Mouse (Mus musculus): ENCODE data around the gene Tmem39a. TPM values are rescaled to one million over a fixed set of nuclear protein-coding genes. Genes with fewer than 3 reads are reported as not detected.

Tmem39a gene
- polyA plus RNA-seq (2016; fragmentation: Nextera tagmentation; extraction: Ambion mirVana), result 76.1 and 105 TPM in 2 replicates

DNA sequence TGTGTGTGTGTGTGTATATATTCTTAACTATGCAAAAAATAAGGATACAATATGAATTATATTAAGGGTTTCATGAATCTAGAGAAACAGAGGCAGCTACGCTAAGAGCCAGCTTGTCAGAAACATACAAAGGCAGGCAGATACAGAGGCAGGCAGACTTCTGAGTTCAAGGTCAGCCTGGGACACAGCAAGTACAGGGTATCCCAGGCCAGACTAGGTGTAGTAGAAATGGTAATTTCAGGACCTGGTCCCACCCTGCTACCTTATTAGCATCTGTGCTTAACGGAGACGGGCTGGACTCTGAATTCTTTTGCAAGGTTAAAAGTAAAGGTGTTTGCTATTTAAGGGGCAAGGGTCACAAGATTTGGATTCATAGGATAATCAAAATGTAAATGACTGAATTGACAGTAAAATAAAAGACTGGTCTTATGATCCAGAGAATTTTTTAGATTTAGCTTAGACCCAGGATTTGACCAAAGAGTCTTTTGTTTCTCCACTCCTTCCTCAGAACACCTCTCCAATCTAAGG lies at the start of gene Tmem39a:
Tmem39a (plus strand) TSS at position 478 of the 528 bp plus-strand sequence.
- no peak within 1 kb of the TSS for H3K27ac ChIP-seq
- no peaks in the 10 kb centered on the region for H3K4me1 ChIP-seq
- WGBS, result 80% methylated on average over 3 of the region's 3 CpGs
- H3K27me3 ChIP-seq (ENCODE audit: insufficient read depth, poor library complexity, severe bottlenecking), result peaks cover 20% of the 10 kb centered on the region; the same call in 1 of the 2 replicates
- H3K4me3 ChIP-seq, result no peak within 1 kb of the TSS
- H3K36me3 ChIP-seq, result no peaks in the 10 kb centered on the region
- no peaks in the 10 kb centered on the region for H3K9me3 ChIP-seq
- no peak for DNase-seq (ENCODE audit: low spot score)

DNA sequence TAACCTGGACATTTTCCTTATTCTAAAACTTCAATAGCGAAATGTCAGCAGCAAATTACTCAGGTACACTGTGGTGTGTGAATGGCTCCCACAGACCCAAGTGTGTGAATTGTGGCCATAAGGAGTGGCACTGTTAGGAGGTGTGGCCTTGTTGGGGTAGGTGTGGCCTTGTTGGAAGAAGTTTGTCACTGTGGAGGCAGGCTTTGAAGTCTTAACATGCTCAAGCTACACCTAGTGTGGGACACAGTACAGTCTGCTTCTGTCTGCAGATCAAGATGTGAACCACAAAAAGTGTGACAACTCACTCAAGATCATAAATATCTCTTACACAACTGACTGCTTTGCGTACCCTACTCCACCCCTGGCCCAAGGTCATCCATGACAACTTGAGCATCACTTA lies 47.7 kb upstream of the Tmem39a start:
- H3K36me3 ChIP-seq, result peaks cover 71% of the 10 kb centered on the region
- H3K9me3 ChIP-seq, result no peaks in the 10 kb centered on the region
- 92% methylated on average over 2 of the region's 2 CpGs for WGBS
- no peak overlapping the region for H3K27ac ChIP-seq
- DNase-seq (ENCODE audit: low spot score), result no peak
- H3K4me3 ChIP-seq, result no peak overlapping the region
- no peaks in the 10 kb centered on the region for H3K27me3 ChIP-seq (ENCODE audit: insufficient read depth, poor library complexity, severe bottlenecking)
- no peaks in the 10 kb centered on the region for H3K4me1 ChIP-seq

DNA sequence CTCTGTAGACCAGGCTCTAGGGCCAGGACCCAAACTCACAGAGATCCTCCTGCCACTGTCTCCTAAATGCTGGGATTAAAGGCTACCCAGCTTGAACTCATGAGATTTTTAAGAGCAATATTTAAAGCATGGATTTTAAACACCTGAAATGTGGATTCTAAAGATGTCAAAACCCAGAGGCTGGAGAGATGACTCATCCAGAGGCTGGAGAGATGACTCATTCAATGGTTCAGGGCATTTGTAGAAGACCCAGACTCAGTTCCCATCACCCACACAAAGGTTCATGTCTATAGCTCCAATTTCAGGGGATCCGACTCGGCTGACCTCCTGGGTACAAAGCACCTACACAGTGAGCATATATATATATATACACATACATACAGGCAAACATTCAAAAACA lies 39.4 kb upstream of the Tmem39a start:
- Histone ChIP-seq H3K4me3 (no peak overlapping the region), H3K4me1 (peaks cover 15% of the 10 kb centered on the region; the same call in 1 of the 2 replicates), H3K27me3 (ENCODE audit: insufficient read depth, poor library complexity, severe bottlenecking) (no peaks in the 10 kb centered on the region), H3K27ac (no peak overlapping the region), H3K36me3 (peaks cover 30% of the 10 kb centered on the region), H3K9me3 (no peaks in the 10 kb centered on the region)
- no peak for DNase-seq (ENCODE audit: low spot score)
- WGBS, result 93% methylated on average over 2 of the region's 2 CpGs

DNA sequence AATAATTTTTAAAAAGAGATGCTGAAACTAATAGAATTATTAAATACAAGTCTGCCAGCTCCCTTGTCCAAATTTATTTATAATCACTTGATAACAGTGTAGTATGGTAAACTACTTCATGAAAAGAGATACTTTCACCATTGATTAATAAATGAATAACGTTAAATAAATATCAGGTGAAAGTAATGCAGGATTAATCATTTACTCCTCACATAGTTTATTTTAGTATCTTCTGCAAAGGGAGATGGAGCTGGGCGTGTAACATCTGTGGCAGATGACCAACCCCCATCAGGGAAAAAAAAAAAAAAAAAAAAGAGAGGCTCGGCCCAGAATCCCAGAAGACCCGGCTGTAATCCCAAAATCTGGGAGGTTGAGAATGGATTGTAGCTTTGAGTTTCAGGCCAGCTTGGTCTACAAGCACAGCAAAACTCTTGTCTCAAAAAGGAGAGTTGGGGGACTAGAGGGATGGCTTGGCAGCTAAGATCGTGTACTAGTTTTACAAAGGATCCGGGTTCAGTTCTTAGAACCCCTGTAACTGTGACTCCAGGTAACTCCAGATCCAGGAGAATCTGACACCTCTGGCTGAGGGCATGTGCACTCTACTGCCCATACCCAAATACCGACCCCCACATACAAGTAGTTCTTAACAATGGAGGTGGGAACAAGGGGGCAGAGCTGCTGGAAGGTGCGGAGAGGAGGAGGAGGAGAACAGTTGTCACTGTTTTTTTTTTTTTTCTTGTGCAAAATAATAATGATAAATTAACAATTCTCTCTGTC lies 37.1 kb upstream of the Tmem39a start:
- Histone ChIP-seq H3K4me1 (peaks cover 15% of the 10 kb centered on the region; the same call in 1 of the 2 replicates), H3K36me3 (peaks cover 39% of the 10 kb centered on the region), H3K27me3 (ENCODE audit: insufficient read depth, poor library complexity, severe bottlenecking) (no peaks in the 10 kb centered on the region), H3K27ac (peak overlapping the region; percentile 97; the same call in 1 of the 2 replicates), H3K9me3 (no peaks in the 10 kb centered on the region), H3K4me3 (peak overlapping the region; percentile 97)
- WGBS, result 32% methylated on average over 8 of the region's 8 CpGs
- DNase-seq (ENCODE audit: low spot score), result no peak

DNA sequence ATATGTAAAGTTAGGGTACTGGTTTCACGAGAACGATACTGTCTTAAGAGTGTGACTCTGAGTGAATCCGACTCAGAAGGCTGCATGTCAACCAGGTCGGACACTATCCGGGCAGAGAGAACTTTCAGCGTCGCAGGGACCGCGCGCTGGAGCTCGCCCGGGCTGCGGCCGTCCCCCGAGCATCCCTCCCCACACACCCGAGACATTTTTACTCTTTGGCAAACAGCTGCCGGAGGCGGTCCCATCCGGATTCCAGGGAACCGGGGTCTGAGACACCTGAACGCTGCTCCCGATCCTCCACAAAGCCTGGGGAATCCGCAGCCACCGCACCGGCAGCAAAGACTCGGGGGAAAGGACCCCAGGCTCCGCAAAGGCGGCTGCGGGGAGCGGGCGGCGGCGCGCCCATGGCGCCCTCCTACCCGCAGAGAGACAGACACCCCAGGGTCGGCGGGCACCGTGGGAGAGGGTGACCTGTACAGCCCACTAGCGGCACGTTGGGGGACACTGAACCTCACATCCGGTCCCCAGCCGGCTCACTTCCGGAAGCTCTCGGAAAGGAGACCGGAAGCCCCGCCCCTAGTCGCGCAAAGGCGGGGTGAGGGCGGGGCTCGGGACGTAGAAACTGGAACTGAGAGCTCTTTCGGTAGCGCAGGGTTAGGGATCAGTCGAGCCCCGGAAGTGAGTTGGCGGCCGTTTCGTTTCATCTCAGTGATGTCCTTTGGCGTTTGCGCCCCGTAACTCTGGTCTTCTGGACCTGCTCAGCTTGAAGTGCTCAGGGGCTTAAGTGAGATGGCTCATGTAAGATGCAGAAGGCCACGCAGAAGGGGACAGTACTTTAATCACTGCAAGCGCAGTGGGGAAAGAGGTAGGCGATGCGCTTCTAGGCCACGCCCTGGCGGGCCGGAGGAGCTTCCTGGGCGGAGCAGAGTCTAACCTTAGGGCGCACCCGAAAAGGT lies 36.1 kb upstream of the Tmem39a start, which contains the start of gene Timmdc1:
Timmdc1 (minus strand) TSS at position 535 of the 956 bp plus-strand sequence.
- peaks cover 40% of the 10 kb centered on the region for H3K36me3 ChIP-seq

DNA sequence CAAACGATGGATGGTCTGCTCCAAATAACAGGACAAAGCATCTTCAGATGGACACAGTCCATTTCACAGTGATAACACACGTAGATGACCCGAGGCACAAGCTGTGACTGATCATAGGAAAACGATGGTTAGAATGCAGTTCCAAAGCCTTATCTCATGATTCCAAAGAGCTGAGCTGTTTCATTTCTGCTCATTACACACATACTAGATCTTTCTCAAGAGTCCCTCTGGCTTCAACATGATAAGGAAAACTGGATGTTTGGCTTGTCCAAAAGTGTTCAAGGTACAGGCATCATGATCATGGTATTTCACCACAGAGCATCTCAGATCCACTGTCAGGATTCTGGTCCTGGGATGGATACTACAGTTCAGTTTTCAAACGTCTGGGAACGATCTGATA lies 32.2 kb upstream of the Tmem39a start:
- H3K36me3 ChIP-seq, result peaks cover 61% of the 10 kb centered on the region
- H3K27ac ChIP-seq, result no peak overlapping the region
- H3K27me3 ChIP-seq (ENCODE audit: insufficient read depth, poor library complexity, severe bottlenecking), result no peaks in the 10 kb centered on the region
- WGBS, result 79% methylated on average over 6 of the region's 6 CpGs
- H3K4me3 ChIP-seq, result no peak overlapping the region
- no peaks in the 10 kb centered on the region for H3K9me3 ChIP-seq
- peaks cover 11% of the 10 kb centered on the region; the same call in 1 of the 2 replicates for H3K4me1 ChIP-seq
- DNase-seq (ENCODE audit: low spot score), result no peak

More for the DNA sequence above, 36.1 kb upstream of the Tmem39a start, which contains the start of gene Timmdc1:
- Histone ChIP-seq H3K4me3 (peak within 1 kb of the TSS; percentile 97), H3K4me1 (peaks cover 15% of the 10 kb centered on the region; the same call in 1 of the 2 replicates), H3K9me3 (no peaks in the 10 kb centered on the region), H3K27ac (peak within 1 kb of the TSS; percentile 97), H3K27me3 (ENCODE audit: insufficient read depth, poor library complexity, severe bottlenecking) (no peaks in the 10 kb centered on the region)
- WGBS, result under 1% methylated on average over 73 of the region's 73 CpGs
- DNase-seq (ENCODE audit: low spot score), result peak; percentile 98

DNA sequence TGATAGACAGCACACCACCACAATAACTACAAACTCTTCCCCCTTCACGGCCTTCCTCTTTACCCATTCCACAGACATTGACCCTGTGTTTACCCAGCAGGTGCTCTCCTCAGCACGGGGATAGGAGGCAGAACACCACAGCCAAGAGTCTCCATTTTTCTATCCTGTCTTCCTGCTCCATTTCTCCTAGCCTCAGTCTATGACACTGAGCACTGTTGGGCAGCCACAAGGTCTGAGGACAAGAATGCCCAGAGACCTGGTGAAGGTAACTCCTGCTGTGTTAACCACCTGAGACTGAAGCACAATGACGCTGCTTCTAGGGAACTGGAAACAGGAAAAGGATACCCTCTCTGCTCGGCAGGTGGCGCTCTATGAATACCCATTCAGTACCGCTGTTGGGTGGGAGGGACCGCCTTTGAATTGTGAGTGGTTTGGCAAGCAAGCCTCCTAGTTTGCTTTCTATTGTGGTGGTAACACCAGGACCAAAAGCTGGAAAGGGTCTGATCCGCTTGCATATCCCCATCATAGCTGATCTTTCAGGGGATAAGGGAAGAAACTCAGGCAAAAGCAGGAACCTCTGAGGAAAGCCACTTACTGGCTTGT lies 21.9 kb upstream of the Tmem39a start:
- Histone ChIP-seq H3K9me3 (no peaks in the 10 kb centered on the region), H3K4me3 (no peak overlapping the region), H3K27me3 (ENCODE audit: insufficient read depth, poor library complexity, severe bottlenecking) (no peaks in the 10 kb centered on the region), H3K36me3 (peaks cover 72% of the 10 kb centered on the region), H3K27ac (no peak overlapping the region), H3K4me1 (no peaks in the 10 kb centered on the region)
- WGBS, result 48% methylated on average over 8 of the region's 8 CpGs
- peak; percentile 86 for DNase-seq (ENCODE audit: low spot score)

DNA sequence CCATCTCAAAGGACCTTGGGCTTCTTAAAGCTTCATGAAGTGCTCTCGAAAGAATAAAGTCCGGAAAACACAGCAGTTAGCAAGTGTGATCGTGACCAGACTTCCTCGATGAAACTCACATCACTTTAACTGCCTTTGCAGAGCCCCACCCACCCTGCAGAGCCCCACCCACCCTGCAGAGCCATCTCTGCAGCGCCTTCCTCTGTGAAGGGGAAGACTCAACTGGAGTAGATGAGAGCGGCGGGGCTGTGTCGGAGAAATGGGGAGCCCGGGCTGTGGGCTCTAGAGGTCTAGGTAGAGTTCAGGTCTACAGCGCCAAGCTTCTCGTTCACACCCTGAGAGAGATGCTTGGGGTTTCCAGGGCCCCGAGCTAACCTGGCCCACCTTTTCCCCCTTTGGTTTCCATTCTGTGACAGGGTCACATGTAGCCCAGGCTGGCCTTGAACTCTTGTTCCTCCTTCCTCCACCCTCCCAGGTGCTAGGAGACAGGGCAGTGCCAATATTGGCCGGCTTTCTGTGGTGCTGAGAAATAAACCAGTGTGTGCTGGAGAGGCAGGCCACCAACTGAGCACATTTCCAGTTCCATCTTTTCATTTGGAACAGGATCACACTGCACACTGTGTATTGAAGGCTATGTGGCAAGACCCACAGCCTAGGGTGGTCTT lies 19.6 kb upstream of the Tmem39a start:
- H3K36me3 ChIP-seq, result peaks cover 72% of the 10 kb centered on the region

DNA sequence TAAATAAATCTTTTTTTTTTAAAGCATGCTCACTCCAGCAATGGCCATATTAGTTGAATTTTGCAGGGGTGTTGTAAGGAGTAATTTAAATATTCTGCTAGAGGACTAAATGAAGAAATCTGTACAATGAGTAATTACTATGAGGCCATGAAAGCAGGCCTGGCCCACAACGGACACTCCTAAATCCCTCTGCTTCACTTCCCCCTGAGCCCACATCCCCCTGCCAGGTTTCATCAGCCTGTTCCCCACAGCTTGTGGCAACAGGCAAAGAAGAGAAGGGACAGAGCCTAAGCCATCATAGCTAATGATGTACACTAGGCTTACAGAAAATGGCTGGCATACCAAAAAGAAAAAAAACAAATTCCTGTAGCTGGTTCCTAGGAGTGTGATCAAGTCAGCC lies 10.5 kb upstream of the Tmem39a start:
- no peaks in the 10 kb centered on the region for H3K9me3 ChIP-seq
- no peak overlapping the region for H3K27ac ChIP-seq
- peaks cover 16% of the 10 kb centered on the region for H3K4me1 ChIP-seq
- H3K36me3 ChIP-seq, result peaks cover 48% of the 10 kb centered on the region
- H3K4me3 ChIP-seq, result no peak overlapping the region
- peaks cover 4% of the 10 kb centered on the region; the same call in 1 of the 2 replicates for H3K27me3 ChIP-seq (ENCODE audit: insufficient read depth, poor library complexity, severe bottlenecking)
- WGBS, result 93% methylated on average over 1 of the region's 1 CpGs
- no peak for DNase-seq (ENCODE audit: low spot score)

More for the DNA sequence above, 19.6 kb upstream of the Tmem39a start:
- H3K27me3 ChIP-seq (ENCODE audit: insufficient read depth, poor library complexity, severe bottlenecking), result no peaks in the 10 kb centered on the region
- H3K9me3 ChIP-seq, result no peaks in the 10 kb centered on the region
- no peak overlapping the region for H3K4me3 ChIP-seq
- H3K4me1 ChIP-seq, result no peaks in the 10 kb centered on the region
- DNase-seq (ENCODE audit: low spot score), result no peak
- H3K27ac ChIP-seq, result no peak overlapping the region
- 86% methylated on average over 13 of the region's 13 CpGs for WGBS

DNA sequence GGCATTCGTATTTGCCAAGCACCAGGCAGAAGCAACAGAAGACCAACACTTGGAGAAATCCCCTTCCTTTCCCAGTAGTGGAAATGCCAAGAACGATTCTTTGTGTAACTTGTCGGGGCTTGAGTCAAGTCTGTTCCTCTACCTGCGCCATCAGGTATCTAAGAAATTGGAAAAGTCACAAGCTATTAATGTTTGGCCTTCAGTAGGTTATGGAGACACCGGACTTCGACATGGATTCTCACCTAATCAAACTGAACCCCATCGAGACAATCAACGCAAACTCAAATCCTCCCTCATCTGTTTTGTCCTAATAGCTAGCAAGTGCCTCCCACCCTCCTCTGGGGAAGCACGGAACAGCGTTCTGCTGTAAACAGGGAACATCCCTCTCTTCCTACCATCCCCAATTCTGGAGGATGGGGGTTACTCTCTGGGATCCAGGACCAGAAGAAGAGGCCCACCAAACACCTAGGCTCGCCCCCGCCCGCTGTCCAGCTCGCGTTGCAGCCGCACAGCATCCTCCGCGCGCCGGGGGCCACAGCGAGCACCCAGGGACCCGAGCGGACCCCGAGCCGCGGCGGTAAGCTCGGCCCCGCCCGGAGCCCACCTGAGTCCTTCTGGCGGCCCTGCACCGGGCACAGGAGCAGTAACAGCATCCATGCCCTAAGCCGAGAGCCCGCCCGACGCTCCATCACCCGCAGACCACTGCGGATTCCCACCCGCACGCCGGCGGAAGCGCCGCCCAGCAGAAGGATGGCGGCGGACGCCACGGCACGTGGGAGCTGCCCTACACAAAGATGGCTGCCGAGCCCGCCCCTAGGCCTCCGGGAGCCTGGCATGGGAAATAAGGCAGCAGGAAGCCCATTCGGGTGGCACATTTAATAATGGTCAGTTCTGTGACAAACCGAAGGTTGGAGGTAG lies 8.8 kb upstream of the Tmem39a start, which contains the start of gene Poglut1:
Poglut1 (minus strand) TSS at position 780 of the 918 bp plus-strand sequence.
- 3% methylated on average over 54 of the region's 54 CpGs for WGBS
- H3K27ac ChIP-seq, result peak within 1 kb of the TSS; percentile 95

DNA sequence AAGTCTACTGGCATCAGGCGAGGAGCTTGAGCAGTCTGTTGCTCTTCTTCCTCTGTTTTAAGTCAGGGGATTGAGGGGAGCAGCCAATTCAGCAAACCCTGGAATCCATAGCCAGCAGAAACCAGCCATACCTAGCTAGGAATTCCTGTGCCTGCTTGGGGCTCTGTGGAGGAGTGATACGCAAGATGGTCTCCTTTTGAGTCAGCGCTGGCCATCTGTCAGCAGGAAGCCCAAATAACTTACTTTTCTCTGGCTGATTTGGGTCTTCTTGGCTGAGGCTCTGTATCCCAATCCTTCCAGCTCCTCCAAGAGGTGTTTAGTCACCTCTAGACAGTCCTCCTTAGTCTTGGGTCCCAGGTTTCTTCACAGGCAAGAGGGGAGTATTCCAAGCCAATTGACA lies 2.5 kb upstream of the Tmem39a start:
- no peak for DNase-seq (ENCODE audit: low spot score)
- no peak overlapping the region for H3K4me3 ChIP-seq
- no peaks in the 10 kb centered on the region for H3K36me3 ChIP-seq
- no peaks in the 10 kb centered on the region for H3K4me1 ChIP-seq
- no peak overlapping the region for H3K27ac ChIP-seq
- 78% methylated on average over 3 of the region's 3 CpGs for WGBS
- peaks cover 26% of the 10 kb centered on the region; the same call in 1 of the 2 replicates for H3K27me3 ChIP-seq (ENCODE audit: insufficient read depth, poor library complexity, severe bottlenecking)
- no peaks in the 10 kb centered on the region for H3K9me3 ChIP-seq

More for the DNA sequence above, 8.8 kb upstream of the Tmem39a start, which contains the start of gene Poglut1:
- peaks cover 33% of the 10 kb centered on the region for H3K36me3 ChIP-seq
- H3K27me3 ChIP-seq (ENCODE audit: insufficient read depth, poor library complexity, severe bottlenecking), result peaks cover 11% of the 10 kb centered on the region; the same call in 1 of the 2 replicates
- peak; percentile 91 for DNase-seq (ENCODE audit: low spot score)
- H3K4me1 ChIP-seq, result peaks cover 16% of the 10 kb centered on the region
- H3K4me3 ChIP-seq, result peak within 1 kb of the TSS; percentile 93
- H3K9me3 ChIP-seq, result no peaks in the 10 kb centered on the region

All from heart, embryonic 10.5 days (tissue).